Mouse (Mus musculus) MEL (cell line): ENCODE measurements around the gene Ror2.

Experiments used
- POLR2A ChIP-seq, 2 experiments: IDR thresholded peaks; 2 replicates each; pipeline ENCODE4 v1.6.1; 2011 to 2012; ENCODE audit warnings: low read length in 2 of 2, mild to moderate bottlenecking in 2 of 2, control low read depth in 1 of 2, improper control_type of control experiment in 1 of 2, low read depth in 1 of 2, moderate library complexity in 1 of 2; ENCODE audit not compliant: control insufficient read depth in 1 of 2, insufficient read depth in 1 of 2, poor library complexity in 1 of 2
- RAD21 ChIP-seq: IDR thresholded peaks from 2 replicates; pipeline ENCODE4 v1.6.1; 2011; ENCODE audit warnings: mild to moderate bottlenecking, low read depth, low read length, improper control_type of control experiment
- TCF12 ChIP-seq: IDR thresholded peaks from 2 replicates; pipeline ENCODE4 v1.6.1; 2014; ENCODE audit warnings: low read depth, mild to moderate bottlenecking, inconsistent platforms, low read length, improper control_type of control experiment, moderate library complexity

DNA sequence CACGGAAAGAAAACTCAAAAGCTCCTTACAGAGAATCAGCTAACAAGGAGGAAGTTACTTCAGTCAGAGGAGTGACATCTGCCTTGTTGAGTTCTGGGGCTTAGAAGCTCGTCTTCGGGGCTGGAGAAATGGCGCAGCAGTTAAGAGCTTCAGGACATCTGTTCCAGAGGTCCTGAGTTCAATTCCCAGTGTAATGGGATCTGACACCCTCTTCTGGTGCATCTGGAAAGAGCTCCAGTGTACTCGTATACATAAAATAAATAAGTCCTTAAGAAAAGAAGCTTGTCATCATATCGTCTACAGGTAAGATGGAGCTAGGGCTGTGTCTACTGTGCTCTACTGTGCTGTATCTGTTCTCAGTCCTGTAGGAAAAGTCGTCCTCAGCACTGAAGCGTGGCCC, 19.3 kb upstream of the Ror2 start:
- TF ChIP-seq POLR2A (IDR thresholded peaks at IDR 0.05; ENCODE audit: control insufficient read depth in 1 of 2, insufficient read depth in 1 of 2, low read depth in 1 of 2, low read length in 2 of 2, poor library complexity in 1 of 2), result no peak
- no peak for TF ChIP-seq RAD21
- no peak for TF ChIP-seq TCF12
